Mouse (Mus musculus) effector memory CD4-positive, alpha-beta T cell, adult 5 months (primary cell): ENCODE measurements around the gene Gm5861. TPM values are rescaled to one million over a fixed set of nuclear protein-coding genes. Genes with fewer than 3 reads are reported as not detected.

Experiments used
- polyA plus RNA-seq: library from polyadenylated mRNA; unstranded; fragments of 100-300 nt; shearing (Covaris generic); gene quantifications from one replicate; pipeline ENCODE4 v1.2.1, GENCODE M21; 2017

The Gm5861 gene
- polyA plus RNA-seq, result 1.0 TPM

GRCm38 (mm10) chr5:11182772-11183171 lies at the start of gene Gm5861:
Gene Gm5861, plus strand, starts transcription at chr5:11183072.

Other genes starting within 250 kb of the Gm5861 start
- gene Gm8871, start 235.3 kb upstream of the Gm5861 start, polyA plus RNA-seq, result 1.2 TPM
- not detected for gene Gm8857, start 235.3 kb upstream of the Gm5861 start, polyA plus RNA-seq
- gene Gm8879, start 55.4 kb upstream of the Gm5861 start, polyA plus RNA-seq, result 0.35 TPM
- gene Gm8890, start 73.0 kb downstream of the Gm5861 start, polyA plus RNA-seq, result not detected
- 2.2 TPM for gene Speer1, start 158.4 kb downstream of the Gm5861 start, polyA plus RNA-seq
- gene Gm8897, start 233.3 kb downstream of the Gm5861 start, polyA plus RNA-seq, result not detected